Mouse (Mus musculus) adrenal gland, adult 2 months (tissue): ENCODE measurements around the gene Cers5. TPM values are rescaled to one million over a fixed set of nuclear protein-coding genes. Genes with fewer than 3 reads are reported as not detected.
"Not testable (repeated sequence)": the region's sequence is repeated elsewhere in the genome, so short reads cannot be mapped to it uniquely, and the experiment has no call there.

Source experiments
- DNase-seq: peaks from one replicate; pipeline ENCODE4 v3.0.0; 2021
- long read RNA-seq: library from polyadenylated mRNA; stranded (forward); transcript quantifications from one replicate; pipeline ENCODE4 v2.0.0, GENCODE M21; 2021
- polyA plus RNA-seq: library from polyadenylated mRNA; depleted of rRNA; stranded (reverse); fragments of >200 nt; gene quantifications from 2 replicates; pipeline ENCODE4 v1.2.3, GENCODE M21; 2012; rRNA removed
- total RNA-seq, 2 experiments: library from RNA; stranded (reverse); gene quantifications; 2 replicates each; pipeline ENCODE4 v1.2.3; 2021

Cers5 gene
- total RNA-seq (10 to 100 TPM; 46.4 to 54.6 TPM), polyA plus RNA-seq (26.1 and 32.6 TPM in 2 replicates)
- long read RNA-seq, transcript Cers5-201 (10 exons, 2,096 nt), result major isoform, 59 of 89 reads
- long read RNA-seq, partial matches to known transcripts, result 4 of 89 reads
- long read RNA-seq, other reads (novel, unspliced or antisense), result 23 of 89 reads

- not testable (repeated sequence) for DNase-seq
Measured at GRCm38 (mm10) chr15:99772881-99772924, at the start of gene Cers5. Cers5 (minus strand) TSS chr15:99772885.

- DNase-seq, result peak; percentile 57
Measured at GRCm38 (mm10) chr15:99819621-99820279, 47.1 kb upstream of the Cers5 start.

- no peak for DNase-seq
Measured at GRCm38 (mm10) chr15:99819109-99819440, 46.4 kb upstream of the Cers5 start.

- DNase-seq, result peak; percentile 49
Measured at GRCm38 (mm10) chr15:99818321-99819108, 45.8 kb upstream of the Cers5 start.

GRCm38 (mm10) chr15:99817343-99818235, 44.9 kb upstream of the Cers5 start:
- no peak for DNase-seq

- no peak for DNase-seq
Measured at GRCm38 (mm10) chr15:99815999-99816398, 43.3 kb upstream of the Cers5 start.

GRCm38 (mm10) chr15:99814554-99815260, 42.0 kb upstream of the Cers5 start:
- peak; percentile 38 for DNase-seq

GRCm38 (mm10) chr15:99813639-99814038, 41.0 kb upstream of the Cers5 start:
- DNase-seq, result no peak

GRCm38 (mm10) chr15:99812097-99812496, 39.4 kb upstream of the Cers5 start:
- no peak for DNase-seq

- no peak for DNase-seq
Measured at GRCm38 (mm10) chr15:99807776-99808735, 35.4 kb upstream of the Cers5 start.

- DNase-seq, result no peak
Measured at GRCm38 (mm10) chr15:99806171-99806570, 33.5 kb upstream of the Cers5 start.

GRCm38 (mm10) chr15:99805673-99806072, 33.0 kb upstream of the Cers5 start:
- no peak for DNase-seq

GRCm38 (mm10) chr15:99803186-99803644, 30.5 kb upstream of the Cers5 start:
- DNase-seq, result peak; percentile 35

GRCm38 (mm10) chr15:99801885-99802572, 29.3 kb upstream of the Cers5 start:
- DNase-seq, result no peak

- DNase-seq, result no peak
Measured at GRCm38 (mm10) chr15:99799706-99800105, 27.0 kb upstream of the Cers5 start.

- no peak for DNase-seq
Measured at GRCm38 (mm10) chr15:99797898-99798297, 25.2 kb upstream of the Cers5 start.

GRCm38 (mm10) chr15:99796735-99797134, 24.1 kb upstream of the Cers5 start:
- DNase-seq, result no peak

GRCm38 (mm10) chr15:99796066-99796465, 23.4 kb upstream of the Cers5 start:
- DNase-seq, result no peak

- no peak for DNase-seq
Measured at GRCm38 (mm10) chr15:99792221-99792815, 19.6 kb upstream of the Cers5 start.

GRCm38 (mm10) chr15:99791003-99791402, 18.3 kb upstream of the Cers5 start:
- DNase-seq, result no peak
